In the genomic region with DNA sequence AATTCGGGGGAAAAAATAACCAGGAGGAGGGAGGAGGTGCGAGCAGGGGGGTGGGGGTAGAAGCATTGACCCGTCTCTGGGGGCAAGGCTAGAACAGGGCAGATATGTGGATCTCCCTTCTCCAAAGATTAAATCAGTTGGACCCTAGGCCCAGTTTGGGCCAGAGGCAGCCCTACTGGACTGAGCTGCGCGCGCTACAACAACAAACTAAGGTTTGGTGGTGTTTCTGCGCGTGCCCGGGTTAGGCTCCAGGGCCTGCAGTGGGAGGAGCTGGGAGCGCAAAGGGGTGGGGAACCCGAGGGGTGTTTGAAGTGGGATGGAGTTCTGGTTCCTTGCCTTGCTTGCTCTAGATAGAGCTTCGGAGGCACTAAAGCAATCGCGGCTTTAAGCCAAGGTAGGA, we compare ENCODE assay signal across 12 mouse cellular contexts. TPM values are rescaled to one million over a fixed set of nuclear protein-coding genes. Genes with fewer than 3 reads are reported as not detected.
DNase-seq lines count a peak whose midpoint lies in the region; ATAC-seq and TF ChIP-seq lines count a peak whose summit lies in the region.
"Had no signal": no experiment of that assay in that cellular context is flagged by ENCODE, and none has a peak within 500 bp of the region (broad histone marks: within the 10 kb centered on the region; RNA-seq: fewer than 3 reads in every experiment).

No protein-coding gene starts in this region.

- no peak overlapping the region for H3K4me2 ChIP-seq in liver, embryonic 11.5 days
- no peak overlapping the region for H3K4me2 ChIP-seq in forebrain, postnatal 0 days (ENCODE audit: low read depth)
- peak overlapping the region; percentile 72 for H3K4me2 ChIP-seq in midbrain, embryonic 13.5 days (replicated peaks)

- H3K4me1 ChIP-seq in liver, embryonic 11.5 days (replicated peaks; ENCODE audit: control insufficient read depth, insufficient read depth, low read length), result no peaks in the 10 kb centered on the region
- no peaks in the 10 kb centered on the region for H3K4me1 ChIP-seq in forebrain, postnatal 0 days (ENCODE audit: insufficient read depth)
- H3K4me1 ChIP-seq in midbrain, embryonic 13.5 days (replicated peaks), result peaks cover 96% of the 10 kb centered on the region

- WGBS in liver, embryonic 11.5 days, result 2% methylated on average over 14 of the region's 14 CpGs
- 1% methylated on average over 14 of the region's 14 CpGs for WGBS in forebrain, postnatal 0 days
- WGBS in midbrain, embryonic 13.5 days, result 0% methylated on average over 14 of the region's 14 CpGs

- ATAC-seq in liver, embryonic 11.5 days (replicated peaks; ENCODE audit: low FRiP score), result no peak
- peak; percentile 26; the same call in 1 of the 2 replicates for ATAC-seq in forebrain, postnatal 0 days
- ATAC-seq in midbrain, embryonic 13.5 days, result peak; percentile 32; the same call in 1 of the 2 replicates

- H3K9ac ChIP-seq in liver, embryonic 11.5 days (ENCODE audit: low read depth, low read length), result no peak overlapping the region
- no peak overlapping the region for H3K9ac ChIP-seq in forebrain, postnatal 0 days
- H3K9ac ChIP-seq in midbrain, embryonic 13.5 days (replicated peaks), result no peak overlapping the region

- H3K36me3 ChIP-seq in liver, embryonic 11.5 days (ENCODE audit: control insufficient read depth, insufficient read depth, low read length), result no peaks in the 10 kb centered on the region
- H3K36me3 ChIP-seq in forebrain, postnatal 0 days (ENCODE audit: insufficient read depth), result no peaks in the 10 kb centered on the region
- H3K36me3 ChIP-seq in midbrain, embryonic 13.5 days, result no peaks in the 10 kb centered on the region
- H3K36me3 ChIP-seq: G1E had no signal

- peaks cover 99% of the 10 kb centered on the region for H3K27me3 ChIP-seq in liver, embryonic 11.5 days (replicated peaks; ENCODE audit: control insufficient read depth, insufficient read depth, low read length)
- peaks cover 90% of the 10 kb centered on the region for H3K27me3 ChIP-seq in forebrain, postnatal 0 days (ENCODE audit: insufficient read depth, low read length)
- peaks cover 90% of the 10 kb centered on the region for H3K27me3 ChIP-seq in midbrain, embryonic 13.5 days

- H3K27ac ChIP-seq in liver, embryonic 11.5 days (ENCODE audit: low read depth, low read length), result no peak overlapping the region
- no peak overlapping the region for H3K27ac ChIP-seq in forebrain, postnatal 0 days (ENCODE audit: low read depth, low read length)
- peak overlapping the region; percentile 61; the same call in 1 of the 2 replicates for H3K27ac ChIP-seq in midbrain, embryonic 13.5 days

- no peaks in the 10 kb centered on the region for H3K9me3 ChIP-seq in liver, embryonic 11.5 days (ENCODE audit: control insufficient read depth, low read length)
- H3K9me3 ChIP-seq in forebrain, postnatal 0 days (ENCODE audit: low read length), result no peaks in the 10 kb centered on the region
- H3K9me3 ChIP-seq in midbrain, embryonic 13.5 days, result no peaks in the 10 kb centered on the region
- H3K9me3 ChIP-seq: G1E had no signal

- TF ChIP-seq CTCF in forebrain, postnatal 0 days (IDR thresholded peaks at IDR 0.05; ENCODE audit: low read depth), result no peak

- DNase-seq in liver, embryonic 11.5 days (ENCODE audit: low spot score), result peak; percentile 37
- DNase-seq in liver, result no peak
- peak; percentile 16 for DNase-seq in forebrain, postnatal 0 days
- DNase-seq in thymus, postnatal 4 days, result peak; percentile 64
- no peak for DNase-seq in frontal cortex, postnatal 14 days (ENCODE audit: low spot score in 2 of 2)
- DNase-seq in natural killer cell, adult 2 months (ENCODE audit: low spot score in 2 of 2), result no peak
- DNase-seq: kidney, adult 18-20 months; right cerebral cortex, postnatal 25 days had no signal

- no peak overlapping the region for H3K4me3 ChIP-seq in liver, embryonic 11.5 days (ENCODE audit: low read depth, low read length)
- no peak overlapping the region for H3K4me3 ChIP-seq in forebrain, postnatal 0 days (ENCODE audit: low read depth, low read length)
- H3K4me3 ChIP-seq in midbrain, embryonic 13.5 days (replicated peaks), result peak overlapping the region; percentile 52

RNA-seq across cellular contexts. Expression of gene Foxb1, which starts 2.0 kb away (rescaled TPM):
- not detected in 2 replicates for polyA plus RNA-seq in liver, embryonic 11.5 days (2014; fragmentation: Nextera tagmentation; extraction: Ambion mirVana)
- 2.5 and 8.7 TPM in 2 replicates for total RNA-seq in forebrain, postnatal 0 days (2014; rRNA removed)
- 0.47 and 2.0 TPM in 2 replicates for polyA plus RNA-seq in forebrain, postnatal 0 days (2015; fragmentation: Nextera tagmentation; extraction: Ambion mirVana)
- 14.2 and 20.6 TPM in 2 replicates for polyA plus RNA-seq in midbrain, embryonic 13.5 days (2015; fragmentation: Nextera tagmentation; extraction: Ambion mirVana)
- total RNA-seq: G1E; gastrocnemius, postnatal 4 days had no signal
- polyA plus RNA-seq: embryonic facial prominence, embryonic 14.5 days; G1E had no signal

Comparison
In these comparisons a context has a peak if more than half of its experiments do, and no peak if none do; other contexts are left out.
1. DNase-seq: peak in liver, embryonic 11.5 days (single experiment), forebrain, postnatal 0 days (single experiment) and thymus, postnatal 4 days (single experiment); none in liver (single experiment), frontal cortex, postnatal 14 days (0 of 2) and natural killer cell, adult 2 months (0 of 2).